Comparison of ENCODE assay signal across 25 mouse cellular contexts in genomic region chr9:115326533-115326890, GRCm38 (mm10). TPM values are rescaled to one million over a fixed set of nuclear protein-coding genes. Genes with fewer than 3 reads are reported as not detected.
DNase-seq lines count a peak whose midpoint lies in the region; ATAC-seq and TF ChIP-seq lines count a peak whose summit lies in the region.
"Had no signal": no experiment of that assay in that cellular context is flagged by ENCODE, and none has a peak within 500 bp of the region (broad histone marks: within the 10 kb centered on the region; RNA-seq: fewer than 3 reads in every experiment).

No protein-coding gene starts in this region.

- no peak overlapping the region for H3K4me2 ChIP-seq in lung, postnatal 0 days (replicated peaks; ENCODE audit: low read depth, low read length)
- H3K4me2 ChIP-seq: embryonic facial prominence, embryonic 12.5 days; heart, embryonic 15.5 days; hindbrain, embryonic 15.5 days; intestine, embryonic 15.5 days; liver, embryonic 15.5 days; midbrain, embryonic 13.5 days had no signal

- WGBS in kidney, adult 2 months: 95% methylated on average over 4 of the region's 4 CpGs
- 75% methylated on average over 4 of the region's 4 CpGs for WGBS in lung, postnatal 0 days

- peak overlapping the region; percentile 19 for H3K27ac ChIP-seq in kidney, adult 2 months (ENCODE audit: insufficient read depth, low read depth, low read length)
- H3K27ac ChIP-seq in lung, postnatal 0 days (ENCODE audit: low read length): peak overlapping the region; percentile 73
- H3K27ac ChIP-seq: embryonic facial prominence, embryonic 12.5 days; heart, embryonic 15.5 days; hindbrain, embryonic 15.5 days; intestine, embryonic 15.5 days; liver, embryonic 15.5 days; macrophage; midbrain, embryonic 13.5 days had no signal

- no peak for DNase-seq in kidney, adult 2 months
- no peak for DNase-seq in kidney, adult 9 months
- peak; percentile 46 for DNase-seq in lung, postnatal 0 days (ENCODE audit: low spot score)
- DNase-seq in lung, postnatal 10 days: no peak
- peak; percentile 68 for DNase-seq in R1 (ENCODE audit: low read depth, low spot score)
- DNase-seq in adrenal gland, postnatal 36 days: no peak
- DNase-seq: adrenal gland, adult 8-10 months; B cell, adult 2 months; cerebellum, adult 18-20 months; cerebellum, postnatal 25 days; forebrain, postnatal 0 days; gastrocnemius, postnatal 25 days; heart, postnatal 4 days; right cerebral cortex, postnatal 14 days had no signal

- no peaks in the 10 kb centered on the region for H3K27me3 ChIP-seq in kidney, adult 2 months (replicated peaks; ENCODE audit: control insufficient read depth, insufficient read depth, low read length)
- H3K27me3 ChIP-seq in lung, postnatal 0 days (replicated peaks; ENCODE audit: insufficient read depth, low read length): no peaks in the 10 kb centered on the region
- H3K27me3 ChIP-seq: CH12.LX; embryonic facial prominence, embryonic 12.5 days; heart, embryonic 15.5 days; hindbrain, embryonic 15.5 days; intestine, embryonic 15.5 days; liver, embryonic 15.5 days; midbrain, embryonic 13.5 days had no signal

- no peaks in the 10 kb centered on the region for H3K9me3 ChIP-seq in lung, postnatal 0 days (ENCODE audit: low read length)
- H3K9me3 ChIP-seq: embryonic facial prominence, embryonic 12.5 days; heart, embryonic 15.5 days; hindbrain, embryonic 15.5 days; intestine, embryonic 15.5 days; liver, embryonic 15.5 days; midbrain, embryonic 13.5 days had no signal

- H3K36me3 ChIP-seq in kidney, adult 2 months (ENCODE audit: control insufficient read depth, insufficient read depth, low read length): no peaks in the 10 kb centered on the region
- no peaks in the 10 kb centered on the region for H3K36me3 ChIP-seq in lung, postnatal 0 days (ENCODE audit: insufficient read depth, low read length)
- H3K36me3 ChIP-seq: embryonic facial prominence, embryonic 12.5 days; G1E; heart, embryonic 15.5 days; hindbrain, embryonic 15.5 days; intestine, embryonic 15.5 days; liver, embryonic 15.5 days; midbrain, embryonic 13.5 days had no signal

- H3K9ac ChIP-seq in lung, postnatal 0 days (replicated peaks; ENCODE audit: low read depth): no peak overlapping the region
- H3K9ac ChIP-seq: embryonic facial prominence, embryonic 12.5 days; forebrain, postnatal 0 days; heart, embryonic 15.5 days; hindbrain, embryonic 15.5 days; intestine, embryonic 15.5 days; liver, embryonic 15.5 days; midbrain, embryonic 13.5 days had no signal

- TF ChIP-seq EP300 in lung, postnatal 0 days (IDR thresholded peaks at IDR 0.05): no peak

- H3K4me1 ChIP-seq in kidney, adult 2 months (ENCODE audit: control insufficient read depth, insufficient read depth, low read length): peaks cover 3% of the 10 kb centered on the region; the same call in 1 of the 2 replicates
- H3K4me1 ChIP-seq in lung, postnatal 0 days (ENCODE audit: insufficient read depth, low read depth, low read length): peaks cover 7% of the 10 kb centered on the region; the same call in 1 of the 2 replicates
- H3K4me1 ChIP-seq: heart, embryonic 15.5 days; liver, embryonic 15.5 days had no signal

- no peak overlapping the region for H3K4me3 ChIP-seq in kidney, adult 2 months (ENCODE audit: insufficient read depth, low read depth, low read length)
- H3K4me3 ChIP-seq in lung, postnatal 0 days (ENCODE audit: low read depth, low read length): no peak overlapping the region
- H3K4me3 ChIP-seq: embryonic facial prominence, embryonic 12.5 days; heart, embryonic 15.5 days; hindbrain, embryonic 15.5 days; intestine, embryonic 15.5 days; liver, embryonic 15.5 days; midbrain, embryonic 13.5 days had no signal

- ATAC-seq in lung, postnatal 0 days: peak; percentile 54
- ATAC-seq in megakaryocyte progenitor cell, adult 5-6 weeks (replicated peaks; ENCODE audit: poor library complexity): peak; percentile 69
- ATAC-seq: forebrain, postnatal 0 days; intestine, embryonic 15.5 days; midbrain, embryonic 13.5 days; Patski had no signal

- no peak for TF ChIP-seq POLR2A in kidney, adult 2 months (IDR thresholded peaks at IDR 0.05; ENCODE audit: low read depth, low read length)

- TF ChIP-seq CTCF in kidney, adult 2 months (conservative IDR thresholded peaks at IDR 0.05; ENCODE audit: insufficient read depth, insufficient read length, low read depth, low read length): no peak
- TF ChIP-seq CTCF in lung, postnatal 0 days (IDR thresholded peaks at IDR 0.05): no peak

RNA-seq across cellular contexts. Expression of gene Stt3b, which starts 16.3 kb away (rescaled TPM):
- polyA plus RNA-seq in kidney, adult 2 months (2012; rRNA removed): 45.9 and 48.9 TPM in 2 replicates
- 56.6 and 62.3 TPM in 2 replicates for polyA plus RNA-seq in lung, postnatal 0 days (2015; fragmentation: Nextera tagmentation; extraction: Ambion mirVana)
- 154 and 159 TPM in 2 replicates for total RNA-seq in megakaryocyte progenitor cell, adult 5-6 weeks (2015)
- total RNA-seq in megakaryocyte progenitor cell, adult 5-6 weeks (2017): 111 and 123 TPM in 2 replicates
- 100 to 1,000 TPM; 133 to 140 TPM for total RNA-seq in adrenal gland, postnatal 36 days (2021)

Comparison
In these comparisons a context has a peak if more than half of its experiments do, and no peak if none do; other contexts are left out.
1. DNase-seq: peak in lung, postnatal 0 days (single experiment) and R1 (single experiment); none in kidney, adult 2 months (single experiment), kidney, adult 9 months (single experiment), lung, postnatal 10 days (single experiment) and adrenal gland, postnatal 36 days (0 of 2).